Mouse (Mus musculus) MEL (cell line): Measurements from ENCODE around the gene Itga5. TPM values are rescaled to one million over a fixed set of nuclear protein-coding genes. Genes with fewer than 3 reads are reported as not detected.

Source experiments
- DNase-seq: peaks from one replicate; pipeline ENCODE4 v3.0.0; 2011; ENCODE audit warnings: low read depth, low spot score
- H3K27ac ChIP-seq: 2 replicates; pipeline ENCODE4 v1.5.1; 2012; ENCODE audit warnings: low read depth, mild to moderate bottlenecking, control low read depth, low read length, moderate library complexity; ENCODE audit not compliant: control insufficient read depth
- H3K27me3 ChIP-seq, 2 experiments: fragments of 150-350 bp in 1 of 2; sonication (generic) in 1 of 2; 2 replicates each; pipeline ENCODE4 v1.6.1; 2012; ENCODE audit warnings: low read length in 2 of 2, mild to moderate bottlenecking in 2 of 2, improper control_type of control experiment in 1 of 2, moderate library complexity in 1 of 2; ENCODE audit not compliant: insufficient read depth in 2 of 2, control insufficient read depth in 1 of 2
- H3K36me3 ChIP-seq, 2 experiments: 2 replicates each; pipeline ENCODE4 v1.6.1; 2012 to 2014; ENCODE audit warnings: low read length in 2 of 2, improper control_type of control experiment in 1 of 2, inconsistent platforms in 1 of 2, mild to moderate bottlenecking in 1 of 2; ENCODE audit not compliant: insufficient read depth in 2 of 2, control insufficient read depth in 1 of 2
- H3K4me1 ChIP-seq, 2 experiments: fragments of 150-350 bp in 1 of 2; sonication (generic) in 1 of 2; 2 replicates each; pipeline ENCODE4 v1.6.1; 2012; ENCODE audit warnings: low read length in 2 of 2, improper control_type of control experiment in 1 of 2, mild to moderate bottlenecking in 1 of 2; ENCODE audit not compliant: insufficient read depth in 2 of 2, control insufficient read depth in 1 of 2
- H3K4me3 ChIP-seq, 2 experiments: fragments of 150-350 bp in 1 of 2; sonication (generic) in 1 of 2; 2 replicates each; pipeline ENCODE4 v1.5.1; 2012; ENCODE audit warnings: low read depth in 2 of 2, low read length in 2 of 2, mild to moderate bottlenecking in 2 of 2, moderate library complexity in 2 of 2, control low read depth in 1 of 2, improper control_type of control experiment in 1 of 2; ENCODE audit not compliant: control insufficient read depth in 1 of 2, insufficient read depth in 1 of 2
- H3K79me2 ChIP-seq: 2 replicates; pipeline ENCODE4 v1.6.1; 2012; ENCODE audit warnings: mild to moderate bottlenecking, low read length, moderate library complexity; ENCODE audit not compliant: control insufficient read depth, poor library complexity, insufficient read depth
- H3K9ac ChIP-seq: 2 replicates; pipeline ENCODE4 v1.6.1; 2012; ENCODE audit warnings: low read depth, mild to moderate bottlenecking, control low read depth, low read length, moderate library complexity; ENCODE audit not compliant: control insufficient read depth, poor library complexity, severe bottlenecking
- H3K9me3 ChIP-seq: fragments of 150-350 bp; sonication (generic); replicated peaks from 2 replicates; pipeline ENCODE4 v1.6.1; 2012; ENCODE audit warnings: mild to moderate bottlenecking, low read length, improper control_type of control experiment, moderate library complexity; ENCODE audit not compliant: insufficient read depth
- BHLHE40 ChIP-seq: IDR thresholded peaks from 2 replicates; pipeline ENCODE4 v1.6.1; 2012; ENCODE audit warnings: low read depth, mild to moderate bottlenecking, inconsistent platforms, low read length, improper control_type of control experiment, borderline replicate concordance
- CHD1 ChIP-seq: IDR thresholded peaks from 2 replicates; pipeline ENCODE4 v1.6.1; 2012; ENCODE audit warnings: low read depth, mild to moderate bottlenecking, inconsistent platforms, low read length, improper control_type of control experiment
- E2F4 ChIP-seq: IDR thresholded peaks from 2 replicates; pipeline ENCODE4 v1.6.1; 2011; ENCODE audit warnings: low read depth, low read length, improper control_type of control experiment, borderline replicate concordance
- ELF1 ChIP-seq: IDR thresholded peaks from 2 replicates; pipeline ENCODE4 v1.6.1; 2014; ENCODE audit warnings: low read depth, mild to moderate bottlenecking, inconsistent platforms, low read length, improper control_type of control experiment, moderate library complexity
- EP300 ChIP-seq, 2 experiments: IDR thresholded peaks; 2 replicates each; pipeline ENCODE4 v1.6.1; 2011; ENCODE audit warnings: improper control_type of control experiment in 2 of 2, low read length in 2 of 2, low read depth in 1 of 2, mild to moderate bottlenecking in 1 of 2
- ETS1 ChIP-seq: IDR thresholded peaks from 2 replicates; pipeline ENCODE4 v1.6.1; 2012; ENCODE audit warnings: low read depth, mild to moderate bottlenecking, inconsistent platforms, low read length, improper control_type of control experiment, moderate library complexity
- GABPA ChIP-seq: IDR thresholded peaks from 2 replicates; pipeline ENCODE4 v1.6.1; 2012; ENCODE audit warnings: low read depth, mild to moderate bottlenecking, inconsistent platforms, low read length, improper control_type of control experiment, moderate library complexity
- KAT2A ChIP-seq: conservative IDR thresholded peaks from 2 replicates; pipeline ENCODE4 v1.6.1; 2012; ENCODE audit warnings: low read depth, low read length, improper control_type of control experiment, inconsistent platforms
- MAFK ChIP-seq: IDR thresholded peaks from 2 replicates; pipeline ENCODE4 v1.6.1; 2011; ENCODE audit warnings: low read depth, mild to moderate bottlenecking, low read length, improper control_type of control experiment, borderline replicate concordance
- MAZ ChIP-seq: IDR thresholded peaks from 2 replicates; pipeline ENCODE4 v1.6.1; 2012; ENCODE audit warnings: low read depth, mild to moderate bottlenecking, inconsistent platforms, low read length, improper control_type of control experiment
- MEF2A ChIP-seq: IDR thresholded peaks from 2 replicates; pipeline ENCODE4 v1.6.1; 2014; ENCODE audit warnings: low read depth, mild to moderate bottlenecking, inconsistent platforms, low read length, improper control_type of control experiment; ENCODE audit not compliant: poor library complexity, insufficient replicate concordance, severe bottlenecking; ENCODE audit errors: extremely low read depth
- MXI1 ChIP-seq: IDR thresholded peaks from 2 replicates; pipeline ENCODE4 v1.6.1; 2011; ENCODE audit warnings: mild to moderate bottlenecking, low read depth, low read length, improper control_type of control experiment
- MYC ChIP-seq: IDR thresholded peaks from 2 replicates; pipeline ENCODE4 v1.6.1; 2011; ENCODE audit warnings: low read depth, mild to moderate bottlenecking, low read length, improper control_type of control experiment, moderate library complexity
- POLR2AphosphoS5 ChIP-seq: IDR thresholded peaks from 2 replicates; pipeline ENCODE4 v1.6.1; 2012; ENCODE audit warnings: low read depth, borderline replicate concordance, mild to moderate bottlenecking, inconsistent platforms, low read length, moderate library complexity, mixed read lengths
- RAD21 ChIP-seq: IDR thresholded peaks from 2 replicates; pipeline ENCODE4 v1.6.1; 2011; ENCODE audit warnings: mild to moderate bottlenecking, low read depth, low read length, improper control_type of control experiment
- RCOR1 ChIP-seq: IDR thresholded peaks from 2 replicates; pipeline ENCODE4 v1.6.1; 2012; ENCODE audit warnings: low read depth, mild to moderate bottlenecking, inconsistent platforms, low read length, improper control_type of control experiment
- SMC3 ChIP-seq: IDR thresholded peaks from 2 replicates; pipeline ENCODE4 v1.6.1; 2011; ENCODE audit warnings: low read depth, low read length, improper control_type of control experiment
- USF1 ChIP-seq: IDR thresholded peaks from 2 replicates; pipeline ENCODE4 v1.6.1; 2014; ENCODE audit warnings: low read depth, mild to moderate bottlenecking, inconsistent platforms, low read length, improper control_type of control experiment, moderate library complexity
- USF2 ChIP-seq, 2 experiments: IDR thresholded peaks; 2 replicates each; pipeline ENCODE4 v1.6.1; 2011 to 2012; ENCODE audit warnings: improper control_type of control experiment in 2 of 2, low read length in 2 of 2, borderline replicate concordance in 1 of 2, inconsistent platforms in 1 of 2, low read depth in 1 of 2, mild to moderate bottlenecking in 1 of 2; ENCODE audit not compliant: insufficient read depth in 1 of 2
- ZC3H11A ChIP-seq: IDR thresholded peaks from 2 replicates; pipeline ENCODE4 v1.6.1; 2012; ENCODE audit warnings: low read depth, mild to moderate bottlenecking, inconsistent platforms, low read length, improper control_type of control experiment
- ZMIZ1 ChIP-seq: IDR thresholded peaks from 2 replicates; pipeline ENCODE4 v1.6.1; 2012; ENCODE audit warnings: low read depth, mild to moderate bottlenecking, inconsistent platforms, low read length, improper control_type of control experiment, moderate library complexity
- polyA plus RNA-seq, 2 experiments: library from polyadenylated mRNA; stranded (reverse) in 1 of 2; unstranded in 1 of 2; fragments of >175 nt in 1 of 2; fragments of >200 nt in 1 of 2; gene quantifications; 2 replicates each; pipeline versions ENCODE4 v1.2.1 to v1.2.4; 2012; ENCODE audit warnings: low replicate concordance in 2 of 2, low read depth in 1 of 2; ENCODE audit not compliant: insufficient read length in 2 of 2, insufficient read depth in 1 of 2, missing spikeins in 1 of 2
- total RNA-seq: library from RNA; depleted of rRNA; stranded (reverse); fragments of 300-350 nt; gene quantifications from 2 replicates; pipeline ENCODE4 v1.2.3, GENCODE M21; 2012

Itga5 gene
- total and polyA plus RNA-seq, 3 experiments, result 6.0 to 17.4 TPM; not detected in 1

DNA sequence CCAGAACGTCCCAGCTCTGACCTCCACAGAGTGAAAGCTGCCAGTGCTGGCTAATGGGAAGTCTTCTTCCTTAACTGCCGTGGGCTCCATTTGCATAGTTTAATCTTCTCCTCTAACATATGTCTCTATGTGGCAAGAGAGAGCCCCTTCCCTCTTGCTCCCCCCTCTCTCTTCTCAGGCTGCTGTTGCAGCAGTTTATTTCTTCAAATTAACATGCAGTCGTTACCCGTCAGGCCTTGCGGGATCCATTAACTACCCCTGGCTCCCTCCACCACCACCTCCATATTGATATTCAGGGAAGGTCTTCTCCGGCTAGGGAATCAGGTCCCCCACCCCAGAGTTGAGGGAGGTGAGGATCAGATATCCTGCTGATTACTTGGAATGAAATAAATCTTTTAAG is 69.2 kb downstream of the Itga5 start:
- no peaks in the 10 kb centered on the region for H3K27me3 ChIP-seq
- no peak for DNase-seq
- H3K27ac ChIP-seq, result no peak overlapping the region
- no peaks in the 10 kb centered on the region for H3K4me1 ChIP-seq
- no peaks in the 10 kb centered on the region for H3K79me2 ChIP-seq
- no peak overlapping the region for H3K4me3 ChIP-seq
- H3K9ac ChIP-seq, result no peak overlapping the region
- H3K9me3 ChIP-seq, result no peaks in the 10 kb centered on the region
- TF ChIP-seq CHD1 (no peak), USF1 (no peak), ELF1 (no peak), ETS1 (no peak), EP300 (IDR thresholded peaks at IDR 0.05; ENCODE audit: low read depth in 1 of 2, low read length in 2 of 2) (no peak), BHLHE40 (no peak), MXI1 (no peak), KAT2A (no peak), SMC3 (no peak), GABPA (no peak), E2F4 (no peak)
- H3K36me3 ChIP-seq, result no peaks in the 10 kb centered on the region

DNA sequence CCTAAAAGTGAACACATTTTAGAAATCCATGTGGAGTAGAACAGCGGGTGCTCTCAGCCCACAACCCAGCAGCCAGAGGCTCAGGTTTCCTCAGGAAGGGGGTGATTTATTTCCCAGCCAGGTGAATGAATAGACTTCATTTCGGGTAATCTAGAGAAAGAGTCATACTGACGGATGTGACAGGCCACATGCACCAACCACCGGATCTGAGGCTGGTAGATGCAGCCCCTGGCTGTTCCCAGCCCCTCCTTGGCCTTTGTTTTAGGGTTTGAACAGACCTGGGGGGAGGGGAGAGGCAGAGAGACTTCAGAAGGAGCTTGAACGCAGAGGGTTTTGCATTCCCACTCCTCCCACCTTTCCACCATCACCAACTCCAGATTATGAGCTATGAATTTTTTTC is 70.7 kb downstream of the Itga5 start:
- H3K36me3 ChIP-seq, result no peaks in the 10 kb centered on the region
- no peak for DNase-seq
- no peak overlapping the region for H3K9ac ChIP-seq
- no peak overlapping the region for H3K27ac ChIP-seq
- H3K4me3 ChIP-seq, result no peak overlapping the region
- TF ChIP-seq CHD1 (no peak), RAD21 (no peak), USF1 (no peak), MEF2A (no peak), POLR2AphosphoS5 (no peak), RCOR1 (no peak), ZC3H11A (no peak), MAZ (no peak), MAFK (no peak), MYC (no peak), USF2 (IDR thresholded peaks at IDR 0.05; ENCODE audit: borderline replicate concordance in 1 of 2, insufficient read depth in 1 of 2, low read depth in 1 of 2, low read length in 2 of 2) (no peak), ZMIZ1 (no peak), BHLHE40 (no peak)
- no peaks in the 10 kb centered on the region for H3K79me2 ChIP-seq
- H3K27me3 ChIP-seq, result no peaks in the 10 kb centered on the region
- H3K4me1 ChIP-seq, result no peaks in the 10 kb centered on the region
- no peaks in the 10 kb centered on the region for H3K9me3 ChIP-seq
